Mouse (Mus musculus) heart, postnatal 0 days (tissue): ENCODE measurements at regions not wholly inside any gene's neighbourhood (a gene's known extent, or its start where the extent isn't known, plus 50 kb on each side); places are given as distances from the start of the nearest gene placed in this dataset.

Experiments used
- CTCF ChIP-seq: IDR thresholded peaks from 2 replicates; pipeline ENCODE4 v1.5.1; 2016; ENCODE audit warnings: antibody characterized with exemption, control low read depth, low read depth
- EP300 ChIP-seq: IDR thresholded peaks from 2 replicates; pipeline ENCODE4 v1.6.1; 2016; ENCODE audit warnings: antibody characterized with exemption, low read depth

DNA sequence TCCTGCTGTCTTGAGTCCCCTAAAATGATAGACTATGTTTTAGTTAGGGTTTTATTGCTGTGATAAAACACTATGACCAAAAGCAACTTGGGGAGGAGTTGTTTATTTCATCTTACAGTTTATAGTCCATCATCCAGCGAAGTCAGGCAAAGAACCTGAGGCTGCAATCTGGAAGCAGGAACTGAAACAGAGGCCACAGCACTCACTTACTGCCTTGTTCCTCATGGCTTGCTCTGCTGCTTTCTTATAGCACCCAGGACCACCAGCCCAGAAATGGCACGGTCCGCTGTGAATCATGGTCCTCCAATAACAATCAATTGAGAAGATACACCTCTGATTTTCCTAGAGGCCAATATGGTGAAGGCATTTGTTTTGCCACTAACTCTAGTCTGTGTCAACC lies 486.5 kb upstream of the Clint1 start:
- TF ChIP-seq CTCF (no peak), EP300 (no peak)
